Mouse (Mus musculus) liver, embryonic 13.5 days (tissue): ENCODE measurements at regions not wholly inside any gene's neighbourhood (a gene's known extent, or its start where the extent isn't known, plus 50 kb on each side); places are given as distances from the start of the nearest gene placed in this dataset.

Experiments
- ATAC-seq: fragments of 200-750 bp; cut with Nextera tagmentation; 2 replicates; pipeline ENCODE4 v1.8.0; 2017; ENCODE audit warnings: low read depth, mild to moderate bottlenecking, moderate number of reproducible peaks, moderate library complexity
- DNase-seq: peaks from one replicate; pipeline ENCODE4 v3.0.0; 2022
- H3K27ac ChIP-seq: fragments of 300-500 bp; sonication (generic); 2 replicates; pipeline ENCODE4 v1.5.1; 2015; ENCODE audit warnings: moderate library complexity, mild to moderate bottlenecking, inconsistent platforms
- H3K27me3 ChIP-seq: fragments of 300-500 bp; sonication (generic); 2 replicates; pipeline ENCODE4 v1.6.1; 2015; ENCODE audit warnings: mild to moderate bottlenecking, inconsistent platforms
- H3K36me3 ChIP-seq: fragments of 300-500 bp; sonication (generic); 2 replicates; pipeline ENCODE4 v1.6.1; 2015; ENCODE audit warnings: mild to moderate bottlenecking, inconsistent platforms
- H3K4me1 ChIP-seq: fragments of 300-500 bp; sonication (generic); replicated peaks from 2 replicates; pipeline ENCODE4 v1.6.1; 2015; ENCODE audit warnings: inconsistent platforms
- H3K4me2 ChIP-seq: fragments of 300-500 bp; sonication (generic); 2 replicates; pipeline ENCODE4 v1.6.1; 2015; ENCODE audit warnings: inconsistent platforms, mild to moderate bottlenecking, moderate library complexity
- H3K4me3 ChIP-seq: fragments of 300-500 bp; sonication (generic); replicated peaks from 2 replicates; pipeline ENCODE4 v1.5.1; 2015; ENCODE audit warnings: mild to moderate bottlenecking, inconsistent platforms
- H3K9ac ChIP-seq: fragments of 300-500 bp; sonication (generic); 2 replicates; pipeline ENCODE4 v1.6.1; 2015; ENCODE audit warnings: mild to moderate bottlenecking, inconsistent platforms
- H3K9me3 ChIP-seq: fragments of 300-500 bp; sonication (generic); replicated peaks from 2 replicates; pipeline ENCODE4 v1.6.1; 2016; ENCODE audit warnings: inconsistent platforms
- WGBS: fragments of 180-500 bp; shearing (Covaris S2); methylation state at CpG from one replicate; pipeline ENCODE4 v1.1.7; 2015; ENCODE audit not compliant: insufficient replicate concordance; 5-methylcytosine and 5-hydroxymethylcytosine counted together

DNA sequence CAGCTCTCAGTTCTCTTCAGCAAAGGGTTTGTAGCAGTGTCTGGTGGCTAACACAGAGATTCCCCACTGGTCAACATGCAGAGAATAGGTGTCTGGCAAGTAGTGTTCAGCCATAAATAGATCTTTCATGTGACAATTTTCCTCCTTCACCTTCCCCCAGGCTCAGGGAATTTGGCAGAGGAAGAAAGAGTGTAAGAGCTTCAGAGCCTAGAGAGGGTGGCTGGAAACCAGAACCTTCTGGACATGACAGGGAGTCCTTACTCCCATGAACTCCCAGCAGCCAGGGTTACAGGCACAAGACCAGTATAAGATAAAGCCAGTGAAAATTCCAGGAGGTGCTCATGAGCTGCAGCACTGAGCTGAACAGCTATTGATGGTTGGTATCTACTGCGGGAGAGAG is 251.1 kb downstream of the Nedd1 start:
- Histone ChIP-seq H3K27me3 (no peaks in the 10 kb centered on the region), H3K4me3 (no peak overlapping the region), H3K36me3 (no peaks in the 10 kb centered on the region), H3K27ac (no peak overlapping the region), H3K9ac (no peak overlapping the region), H3K9me3 (no peaks in the 10 kb centered on the region), H3K4me1 (no peaks in the 10 kb centered on the region), H3K4me2 (no peak overlapping the region)
- DNase-seq (no peak), ATAC-seq (no peak)
- WGBS, result 81% methylated on average over 1 of the region's 1 CpGs

DNA sequence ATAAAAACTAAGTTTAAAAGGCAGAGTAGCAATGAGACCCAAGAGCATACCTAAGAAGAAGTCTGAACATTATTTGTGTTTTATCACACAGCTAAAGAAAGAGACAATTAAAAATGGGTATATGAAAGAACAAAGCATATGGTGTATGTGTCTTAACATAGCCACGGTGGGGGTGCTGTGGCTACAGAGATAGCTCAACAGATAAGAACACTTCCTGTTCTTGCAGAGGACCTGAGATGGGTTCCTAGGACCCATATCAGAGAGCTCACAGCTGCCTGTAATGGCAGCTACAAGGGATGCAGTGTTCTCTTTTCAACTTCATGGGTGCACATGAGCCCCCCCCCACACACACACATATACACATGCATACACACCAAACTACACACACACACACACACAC is 267.0 kb downstream of the Nedd1 start:
- H3K27me3 ChIP-seq, result no peaks in the 10 kb centered on the region
- WGBS, result 11% methylated on average over 1 of the region's 1 CpGs
- no peak overlapping the region for H3K27ac ChIP-seq
- H3K4me3 ChIP-seq, result no peak overlapping the region
- H3K9me3 ChIP-seq, result 0 out of 2 replicates have a peak, but pooled peaks cover 2% of the 10 kb centered on the region
- no peak overlapping the region for H3K4me2 ChIP-seq
- H3K9ac ChIP-seq, result no peak overlapping the region
- H3K4me1 ChIP-seq, result no peaks in the 10 kb centered on the region
- no peaks in the 10 kb centered on the region for H3K36me3 ChIP-seq
- DNase-seq (no peak), ATAC-seq (no peak)

DNA sequence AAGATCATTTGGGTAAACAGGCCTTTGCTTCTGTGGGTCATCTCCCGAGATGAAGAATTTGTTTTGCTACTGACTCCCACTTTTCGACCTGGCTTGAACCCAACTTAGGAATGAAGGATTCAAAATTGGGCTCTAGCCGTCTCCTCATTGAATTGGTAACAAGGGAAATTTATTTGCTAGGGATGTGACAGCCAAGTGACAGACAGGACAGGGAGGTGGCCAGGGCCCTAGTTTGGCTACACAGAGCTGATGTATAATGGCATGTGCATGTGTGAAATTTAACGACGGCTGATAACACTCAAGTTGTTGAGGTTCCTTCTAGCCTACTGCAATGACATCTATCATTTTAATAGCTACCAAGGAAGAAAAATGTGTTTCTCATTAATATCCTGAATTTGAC is 268.7 kb downstream of the Nedd1 start:
- 66% methylated on average over 5 of the region's 5 CpGs for WGBS
- no peaks in the 10 kb centered on the region for H3K27me3 ChIP-seq
- no peaks in the 10 kb centered on the region for H3K4me1 ChIP-seq
- no peaks in the 10 kb centered on the region for H3K36me3 ChIP-seq
- no peak overlapping the region for H3K27ac ChIP-seq
- no peak overlapping the region for H3K4me2 ChIP-seq
- H3K4me3 ChIP-seq, result no peak overlapping the region
- no peak overlapping the region for H3K9ac ChIP-seq
- DNase-seq (no peak), ATAC-seq (no peak)
- H3K9me3 ChIP-seq, result 0 out of 2 replicates have a peak, but pooled peaks cover 2% of the 10 kb centered on the region

DNA sequence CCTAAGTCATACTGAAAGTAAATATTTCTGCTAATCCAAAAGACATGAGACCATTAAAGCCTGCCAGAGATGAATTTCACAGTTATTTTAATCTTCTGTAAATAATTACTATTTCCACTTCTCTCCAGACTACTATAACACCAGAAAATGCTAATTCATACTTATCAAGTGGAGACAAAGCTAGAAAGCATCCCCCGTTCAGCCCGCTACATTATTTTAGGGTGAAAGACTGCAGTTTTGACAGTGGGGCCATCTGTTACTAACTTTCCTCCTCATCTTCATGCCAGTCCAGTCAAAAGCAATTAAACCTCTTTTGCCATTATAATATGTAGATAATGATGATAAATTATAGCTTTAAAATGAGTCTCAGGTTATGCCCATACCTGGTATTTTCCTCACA is 276.3 kb downstream of the Nedd1 start:
- no peak overlapping the region for H3K9ac ChIP-seq
- H3K27ac ChIP-seq, result no peak overlapping the region
- H3K4me3 ChIP-seq, result no peak overlapping the region
- DNase-seq, result no peak
- no peaks in the 10 kb centered on the region for H3K4me1 ChIP-seq
- no peaks in the 10 kb centered on the region for H3K9me3 ChIP-seq
- WGBS, result 92% methylated on average over 2 of the region's 2 CpGs
- no peaks in the 10 kb centered on the region for H3K27me3 ChIP-seq
- H3K36me3 ChIP-seq, result no peaks in the 10 kb centered on the region
- no peak for ATAC-seq
- no peak overlapping the region for H3K4me2 ChIP-seq

DNA sequence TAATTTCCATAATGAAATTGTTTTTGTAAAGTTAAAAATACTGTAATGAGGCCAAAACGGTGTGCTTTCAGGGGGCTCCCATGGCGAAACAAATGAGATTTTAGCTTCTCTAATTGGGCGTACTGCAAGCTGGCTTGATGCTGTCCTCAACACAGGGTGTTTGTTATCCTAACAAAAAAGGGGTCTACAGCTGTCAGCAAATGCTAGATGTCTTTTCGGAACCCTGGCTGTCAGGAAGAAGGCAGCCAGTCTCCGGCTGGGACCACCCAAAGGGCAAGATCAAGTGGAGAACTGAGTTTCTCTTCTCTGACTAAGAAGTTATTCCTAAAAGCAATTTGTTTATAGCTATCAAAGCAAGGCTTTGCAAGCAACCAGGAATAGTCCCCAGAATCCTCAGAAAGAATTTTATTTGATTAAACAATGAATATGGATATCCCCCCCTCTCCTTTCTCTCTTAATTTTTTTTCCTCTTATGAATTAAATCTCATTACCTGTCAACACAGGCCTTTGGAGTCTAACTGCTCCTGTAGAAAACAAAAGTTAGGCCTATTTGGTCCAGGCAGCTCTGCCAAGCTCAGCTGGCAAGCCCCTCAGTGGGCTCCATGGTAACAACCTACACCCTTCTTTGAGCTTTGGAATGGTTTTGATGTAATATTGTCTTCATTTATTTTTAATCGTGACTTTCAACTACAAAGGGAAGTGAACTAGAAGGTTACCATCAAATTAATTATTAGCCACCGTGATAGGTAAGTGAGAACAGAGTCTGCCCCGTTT is 283.4 kb downstream of the Nedd1 start:
- Histone ChIP-seq H3K27ac (no peak overlapping the region), H3K4me3 (no peak overlapping the region), H3K9ac (no peak overlapping the region), H3K27me3 (no peaks in the 10 kb centered on the region), H3K9me3 (no peaks in the 10 kb centered on the region), H3K36me3 (no peaks in the 10 kb centered on the region), H3K4me1 (no peaks in the 10 kb centered on the region), H3K4me2 (no peak overlapping the region)
- DNase-seq, result no peak
- 63% methylated on average over 8 of the region's 8 CpGs for WGBS
- ATAC-seq, result no peak

DNA sequence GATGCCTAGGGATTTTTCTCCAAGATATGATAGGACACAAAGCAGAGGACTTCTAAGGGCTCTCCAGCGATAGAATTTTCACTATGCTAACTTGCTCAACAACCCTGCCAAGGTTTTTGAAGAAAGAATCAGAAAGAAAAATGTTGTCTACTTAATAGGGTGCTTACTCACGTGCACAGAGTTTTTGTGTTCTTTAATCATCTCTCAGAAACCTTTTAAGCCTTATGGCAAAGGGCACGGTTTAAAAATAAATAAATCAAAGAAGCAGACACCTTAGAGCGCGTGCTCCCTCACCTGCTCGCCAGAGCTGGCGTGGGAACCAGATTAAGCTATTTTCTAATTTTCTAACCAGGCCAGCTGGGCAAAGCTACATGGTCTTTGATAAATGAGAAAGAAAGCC is 293.0 kb downstream of the Nedd1 start:
- H3K27ac ChIP-seq, result no peak overlapping the region
- H3K4me1 ChIP-seq, result no peaks in the 10 kb centered on the region
- WGBS, result 60% methylated on average over 7 of the region's 7 CpGs
- no peak overlapping the region for H3K9ac ChIP-seq
- no peak for ATAC-seq
- H3K4me2 ChIP-seq, result no peak overlapping the region
- H3K36me3 ChIP-seq, result no peaks in the 10 kb centered on the region
- H3K9me3 ChIP-seq, result no peaks in the 10 kb centered on the region
- H3K27me3 ChIP-seq, result no peaks in the 10 kb centered on the region
- no peak overlapping the region for H3K4me3 ChIP-seq
- no peak for DNase-seq

DNA sequence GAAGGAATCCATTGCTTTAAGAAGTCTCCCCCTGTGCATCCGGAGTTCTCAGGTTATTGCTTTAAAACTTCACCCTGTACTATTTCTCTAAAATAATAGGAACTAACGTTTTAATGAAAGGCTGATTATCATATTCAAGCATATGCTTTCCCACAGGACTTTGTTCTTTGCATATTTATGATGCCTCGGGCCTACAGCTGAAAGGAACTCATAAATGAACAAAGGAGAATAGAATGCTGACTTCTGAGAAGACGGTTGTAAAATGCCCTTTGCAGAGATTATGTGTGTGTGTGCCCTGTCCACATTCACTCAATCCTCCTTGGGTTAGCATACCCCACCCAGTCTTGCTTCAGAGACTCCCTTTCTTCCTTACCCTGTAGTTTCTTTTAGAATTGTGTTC is 294.2 kb downstream of the Nedd1 start:
- no peaks in the 10 kb centered on the region for H3K4me1 ChIP-seq
- H3K27me3 ChIP-seq, result no peaks in the 10 kb centered on the region
- WGBS, result 43% methylated on average over 4 of the region's 4 CpGs
- no peak for DNase-seq
- no peak overlapping the region for H3K9ac ChIP-seq
- H3K4me2 ChIP-seq, result no peak overlapping the region
- no peak overlapping the region for H3K4me3 ChIP-seq
- H3K36me3 ChIP-seq, result no peaks in the 10 kb centered on the region
- no peak for ATAC-seq
- no peak overlapping the region for H3K27ac ChIP-seq
- H3K9me3 ChIP-seq, result no peaks in the 10 kb centered on the region

DNA sequence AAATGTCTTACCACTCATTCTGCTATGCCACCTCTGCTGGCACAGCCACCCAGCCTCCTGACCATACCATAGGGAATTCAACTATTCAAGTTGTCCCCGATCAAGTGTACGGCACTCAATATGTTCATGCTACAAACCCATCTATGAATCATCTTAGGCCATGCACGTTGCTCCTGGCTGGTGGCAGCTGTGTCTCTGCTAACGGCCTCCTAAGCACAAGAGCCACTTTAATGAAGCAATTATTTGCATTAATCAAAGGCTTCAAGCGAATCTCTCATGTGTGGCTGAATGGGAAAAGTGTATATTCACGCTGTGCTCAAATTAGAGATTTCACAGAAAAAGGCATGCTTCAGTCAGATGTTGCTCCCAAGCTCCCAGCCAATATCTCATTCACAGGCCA is 295.8 kb downstream of the Nedd1 start:
- Histone ChIP-seq H3K4me3 (no peak overlapping the region), H3K4me2 (no peak overlapping the region), H3K27ac (no peak overlapping the region), H3K36me3 (no peaks in the 10 kb centered on the region), H3K27me3 (no peaks in the 10 kb centered on the region), H3K9ac (no peak overlapping the region), H3K4me1 (no peaks in the 10 kb centered on the region), H3K9me3 (no peaks in the 10 kb centered on the region)
- DNase-seq, result no peak
- no peak for ATAC-seq
- 61% methylated on average over 6 of the region's 6 CpGs for WGBS

DNA sequence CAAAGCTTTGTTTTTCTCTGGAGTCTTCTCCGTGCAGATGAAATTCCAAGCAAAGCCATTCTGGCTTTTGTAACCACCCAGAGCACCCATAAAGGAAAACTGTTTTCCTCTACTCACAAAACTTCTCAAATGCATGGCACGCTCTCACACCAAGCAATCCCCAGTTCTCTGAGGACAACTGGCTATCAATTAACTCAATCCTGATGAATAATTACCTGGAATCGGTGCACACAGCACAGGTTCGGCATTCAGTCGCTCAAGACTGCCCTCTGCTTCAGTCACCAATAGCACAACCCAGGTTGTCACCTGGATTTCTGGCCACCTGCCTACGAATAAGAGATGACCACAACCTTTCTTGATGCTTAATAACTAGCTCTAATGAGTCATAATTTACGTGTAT is 309.5 kb downstream of the Nedd1 start:
- ATAC-seq (no peak), DNase-seq (no peak)
- Histone ChIP-seq H3K9ac (no peak overlapping the region), H3K4me1 (no peaks in the 10 kb centered on the region), H3K27me3 (no peaks in the 10 kb centered on the region), H3K9me3 (no peaks in the 10 kb centered on the region), H3K36me3 (no peaks in the 10 kb centered on the region), H3K4me2 (no peak overlapping the region), H3K27ac (no peak overlapping the region), H3K4me3 (no peak overlapping the region)
- WGBS, result 66% methylated on average over 7 of the region's 7 CpGs

DNA sequence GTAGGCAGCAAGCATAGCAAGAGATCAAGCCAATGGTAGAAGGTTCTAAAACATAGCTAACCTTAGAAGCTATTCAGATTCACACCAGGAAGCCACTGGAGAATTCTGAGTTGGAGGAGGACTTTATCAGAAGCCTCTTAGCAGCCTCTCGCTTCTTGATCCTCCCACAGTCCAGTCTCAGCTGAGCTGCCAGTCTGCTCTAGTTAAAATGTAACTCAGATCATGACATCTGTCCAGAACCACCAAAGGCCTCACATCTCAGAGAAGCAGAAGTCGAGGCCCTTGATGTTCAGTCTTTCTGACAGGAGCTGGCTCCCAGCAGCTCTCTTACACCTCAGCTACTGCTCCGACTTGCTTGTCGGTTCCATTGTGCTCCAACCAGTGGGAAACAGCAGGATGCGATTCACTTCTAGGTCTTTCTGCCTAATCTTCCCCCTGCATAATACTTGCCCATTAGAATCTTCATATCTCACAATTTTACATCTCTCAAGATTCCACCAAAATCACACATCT is 311.4 kb downstream of the Nedd1 start:
- Histone ChIP-seq H3K27me3 (no peaks in the 10 kb centered on the region), H3K9me3 (no peaks in the 10 kb centered on the region), H3K36me3 (no peaks in the 10 kb centered on the region), H3K4me1 (no peaks in the 10 kb centered on the region), H3K27ac (no peak overlapping the region), H3K9ac (no peak overlapping the region), H3K4me3 (no peak overlapping the region), H3K4me2 (no peak overlapping the region)
- ATAC-seq (no peak), DNase-seq (no peak)
- WGBS, result 44% methylated on average over 5 of the region's 5 CpGs

DNA sequence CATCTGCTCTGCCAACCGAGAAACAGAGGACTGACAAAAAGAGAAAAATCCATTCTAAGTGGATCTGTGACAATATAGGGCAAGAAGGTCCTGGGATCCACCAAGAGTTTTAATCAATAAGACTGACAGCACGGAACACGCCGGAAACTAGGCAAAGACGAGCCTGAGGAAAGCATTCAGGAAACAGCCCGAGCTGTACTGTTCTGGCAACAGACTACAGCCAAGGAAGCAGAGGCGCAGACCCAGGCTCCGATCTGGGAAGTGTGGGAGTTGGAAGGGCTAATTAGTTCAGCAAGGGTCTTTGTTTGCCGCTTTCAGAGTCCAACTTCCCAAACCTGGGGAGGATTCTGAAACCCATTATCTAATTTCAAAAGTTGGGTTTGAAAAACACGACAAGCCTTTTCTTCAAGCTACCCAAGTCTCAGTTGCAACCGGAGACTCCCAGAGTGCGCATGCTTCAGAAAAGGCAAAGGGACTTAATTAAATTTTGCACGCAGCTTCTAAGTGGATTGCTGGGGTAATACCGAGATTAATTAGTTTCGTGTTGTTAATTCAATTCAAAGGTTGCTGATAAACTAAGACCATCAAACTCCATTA is 317.4 kb downstream of the Nedd1 start:
- H3K27me3 ChIP-seq, result no peaks in the 10 kb centered on the region
- ATAC-seq (no peak), DNase-seq (no peak)
- H3K4me1 ChIP-seq, result no peaks in the 10 kb centered on the region
- H3K27ac ChIP-seq, result no peak overlapping the region
- H3K36me3 ChIP-seq, result no peaks in the 10 kb centered on the region
- H3K9me3 ChIP-seq, result no peaks in the 10 kb centered on the region
- no peak overlapping the region for H3K9ac ChIP-seq
- no peak overlapping the region for H3K4me3 ChIP-seq
- H3K4me2 ChIP-seq, result no peak overlapping the region
- 67% methylated on average over 15 of the region's 15 CpGs for WGBS

DNA sequence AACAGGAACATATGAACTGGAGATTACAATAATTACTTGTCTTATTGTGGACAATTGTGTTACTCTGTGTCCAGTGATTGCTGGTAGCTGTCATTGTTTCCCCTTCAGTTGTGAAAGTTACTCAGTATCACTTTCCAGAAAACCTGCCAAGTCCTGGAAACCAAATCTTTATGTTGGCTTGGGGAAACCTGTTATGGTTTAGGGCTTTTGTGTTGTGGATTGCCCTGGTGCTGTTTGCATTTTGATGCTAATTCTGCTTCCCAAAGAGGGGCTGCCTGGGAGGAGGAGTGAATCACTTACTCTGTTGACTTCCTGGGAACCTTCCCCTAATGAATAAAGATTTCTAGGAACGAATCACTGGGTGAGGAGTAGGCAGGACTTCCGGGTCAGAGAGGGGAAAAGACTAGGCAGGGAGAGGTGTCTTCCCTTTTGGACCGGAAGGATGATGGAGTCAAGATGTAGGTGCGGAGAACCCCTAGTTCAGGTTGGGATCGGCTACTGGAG is 321.6 kb downstream of the Nedd1 start:
- H3K9ac ChIP-seq, result no peak overlapping the region
- no peaks in the 10 kb centered on the region for H3K27me3 ChIP-seq
- WGBS, result 69% methylated on average over 5 of the region's 5 CpGs
- no peak for DNase-seq
- H3K4me3 ChIP-seq, result no peak overlapping the region
- no peaks in the 10 kb centered on the region for H3K4me1 ChIP-seq
- no peaks in the 10 kb centered on the region for H3K9me3 ChIP-seq
- no peak overlapping the region for H3K4me2 ChIP-seq
- H3K36me3 ChIP-seq, result no peaks in the 10 kb centered on the region
- H3K27ac ChIP-seq, result no peak overlapping the region
- no peak for ATAC-seq
